Mouse (Mus musculus) olfactory bulb, adult 2 months (tissue): ENCODE results near the gene Scyl2. TPM values are rescaled to one million over a fixed set of nuclear protein-coding genes. Genes with fewer than 3 reads are reported as not detected.

ENCODE experiments used
- H3K27ac ChIP-seq: fragments of 200-500 bp; 2 replicates; pipeline ENCODE4 v1.5.1; 2012; ENCODE audit warnings: low read depth, low read length; ENCODE audit not compliant: insufficient read depth
- H3K4me1 ChIP-seq: fragments of 200-500 bp; 2 replicates; pipeline ENCODE4 v1.6.1; 2012; ENCODE audit warnings: low read length; ENCODE audit not compliant: control insufficient read depth, insufficient read depth
- H3K4me3 ChIP-seq: fragments of 200-500 bp; 2 replicates; pipeline ENCODE4 v1.5.1; 2012; ENCODE audit warnings: mild to moderate bottlenecking, low read depth, low read length, moderate library complexity; ENCODE audit not compliant: insufficient read depth
- CTCF ChIP-seq: fragments of 200-500 bp; IDR thresholded peaks from 2 replicates; pipeline ENCODE4 v1.5.1; 2012; ENCODE audit warnings: low read depth, mild to moderate bottlenecking, low read length, moderate library complexity; ENCODE audit not compliant: insufficient read depth
- POLR2A ChIP-seq: fragments of 200-500 bp; IDR thresholded peaks from 2 replicates; pipeline ENCODE4 v1.6.1; 2012; ENCODE audit warnings: mild to moderate bottlenecking, low read depth, low read length, moderate library complexity; ENCODE audit not compliant: insufficient read depth
- WGBS: fragments of 180-500 bp; shearing (Covaris S2); methylation state at CpG from one replicate; pipeline ENCODE4 v1.1.7; 2018; 5-methylcytosine and 5-hydroxymethylcytosine counted together
- polyA plus RNA-seq: library from polyadenylated mRNA; stranded (reverse); fragments of >200 nt; gene quantifications from 2 replicates; pipeline ENCODE4 v1.2.4, GENCODE M21; 2012; ENCODE audit warnings: low replicate concordance; ENCODE audit not compliant: missing spikeins, insufficient read depth, insufficient read length

Scyl2 gene
- polyA plus RNA-seq, 1 experiment: 92.4 TPM

- H3K4me3 ChIP-seq: no peak overlapping the region
- no peak for TF ChIP-seq CTCF
- no peak for TF ChIP-seq POLR2A
- 92% methylated on average over 4 of the region's 4 CpGs for WGBS
- no peaks in the 10 kb centered on the region for H3K4me1 ChIP-seq
- no peak overlapping the region for H3K27ac ChIP-seq
These were observed 91.8 kb downstream of the Scyl2 start for GRCm38 (mm10) chr10:89594309-89594708.

GRCm38 (mm10) chr10:89592797-89593196 is 93.3 kb downstream of the Scyl2 start:
- TF ChIP-seq CTCF (no peak), POLR2A (no peak)
- H3K27ac ChIP-seq: no peak overlapping the region
- H3K4me3 ChIP-seq: no peak overlapping the region
- WGBS: 58% methylated on average over 4 of the region's 4 CpGs
- no peaks in the 10 kb centered on the region for H3K4me1 ChIP-seq

- H3K4me1 ChIP-seq: no peaks in the 10 kb centered on the region
- no peak overlapping the region for H3K27ac ChIP-seq
- no peak for TF ChIP-seq CTCF
- no peak for TF ChIP-seq POLR2A
- WGBS: 96% methylated on average over 1 of the region's 1 CpGs
- H3K4me3 ChIP-seq: no peak overlapping the region
These were observed 96.2 kb downstream of the Scyl2 start for GRCm38 (mm10) chr10:89589877-89590276.

Other genes starting within 250 kb of the Scyl2 start
- gene Gas2l3, start 242.3 kb downstream of the Scyl2 start, polyA plus RNA-seq: not detected in 2 replicates
- gene Nr1h4, start 152.7 kb downstream of the Scyl2 start, polyA plus RNA-seq: not detected in 2 replicates
- not detected in 2 replicates for gene Slc17a8, start 65.0 kb downstream of the Scyl2 start, polyA plus RNA-seq
- gene Actr6, start 46.0 kb upstream of the Scyl2 start, polyA plus RNA-seq: not detected in 2 replicates
- gene Uhrf1bp1l, start 58.7 kb upstream of the Scyl2 start, polyA plus RNA-seq: 112 and 264 TPM in 2 replicates
- gene Anks1b, start 187.2 kb upstream of the Scyl2 start, polyA plus RNA-seq: not detected in 2 replicates